Mouse (Mus musculus): Measurements from ENCODE around the gene Il17rc. TPM values are rescaled to one million over a fixed set of nuclear protein-coding genes. Genes with fewer than 3 reads are reported as not detected.

The Il17rc gene
- total RNA-seq, 2 experiments from 2014 or later: not detected

GRCm38 (mm10) chr6:113492101-113492864, 21.1 kb downstream of the Il17rc start:
- ATAC-seq (replicated peaks; ENCODE audit: low FRiP score, poor library complexity, severe bottlenecking): no peak

DNA sequence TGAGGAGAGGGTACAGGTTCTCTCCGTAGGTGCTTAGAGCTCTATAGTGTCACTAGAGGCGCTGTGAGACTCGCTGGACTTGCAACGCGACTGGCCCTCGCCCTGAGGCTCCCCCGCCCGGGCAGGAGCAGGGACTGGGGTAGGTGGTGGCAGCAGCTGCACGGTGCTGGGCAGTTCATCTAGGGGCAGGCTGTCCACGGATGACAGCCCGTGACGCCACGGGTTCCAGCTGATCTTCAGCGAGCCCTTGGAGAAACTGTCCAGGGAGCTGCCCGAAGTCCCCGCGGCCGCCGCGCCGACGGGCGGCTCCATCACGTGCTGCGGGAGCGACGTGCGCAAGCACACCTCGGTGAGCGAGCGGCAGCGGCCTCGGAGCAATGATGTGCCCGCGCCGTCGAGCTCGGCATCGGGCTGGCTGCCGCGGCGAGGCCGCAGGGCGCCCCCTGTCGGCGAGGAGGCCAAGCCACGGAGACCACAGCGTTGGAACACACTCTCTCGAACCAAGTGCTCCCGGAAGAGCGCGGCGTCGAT, 23.1 kb downstream of the Il17rc start:
- peak; percentile 74 for ATAC-seq (replicated peaks; ENCODE audit: low FRiP score, poor library complexity, severe bottlenecking)

GRCm38 (mm10) chr6:113495071-113495675, 23.9 kb downstream of the Il17rc start:
- no peak for ATAC-seq (replicated peaks; ENCODE audit: low FRiP score, poor library complexity, severe bottlenecking)

GRCm38 (mm10) chr6:113499346-113499745, 28.1 kb downstream of the Il17rc start:
- ATAC-seq (replicated peaks; ENCODE audit: low FRiP score, poor library complexity, severe bottlenecking): no peak

- no peak for ATAC-seq (replicated peaks; ENCODE audit: low FRiP score, poor library complexity, severe bottlenecking)
Measured at GRCm38 (mm10) chr6:113501388-113502084, 30.3 kb downstream of the Il17rc start, which contains the start of gene Prrt3. TSS of gene Prrt3 (minus strand) at chr6:113501931.

DNA sequence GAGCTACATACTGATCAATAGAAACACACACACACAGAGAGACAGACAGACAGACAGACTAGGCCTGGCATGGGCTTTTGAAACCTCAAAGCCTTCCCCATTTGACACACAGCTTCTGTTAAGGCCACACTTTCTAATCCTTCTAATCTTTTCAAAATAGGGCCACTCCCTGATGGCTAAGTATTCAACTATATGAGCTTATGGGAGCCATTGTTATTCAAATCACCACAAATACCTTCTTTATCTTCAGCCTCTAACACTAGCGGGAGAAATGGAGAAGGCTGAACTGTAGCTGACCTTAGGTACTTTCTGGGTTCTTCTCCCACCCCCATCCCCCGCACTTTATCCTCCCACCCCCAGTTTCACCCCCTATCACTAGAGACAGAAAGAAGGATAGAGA, 31.6 kb downstream of the Il17rc start:
- no peak for ATAC-seq (replicated peaks; ENCODE audit: low FRiP score, poor library complexity, severe bottlenecking)

GRCm38 (mm10) chr6:113505689-113506088, 34.5 kb downstream of the Il17rc start:
- no peak for ATAC-seq (replicated peaks; ENCODE audit: low FRiP score, poor library complexity, severe bottlenecking)

GRCm38 (mm10) chr6:113507130-113507529, 35.9 kb downstream of the Il17rc start:
- no peak for ATAC-seq (replicated peaks; ENCODE audit: low FRiP score, poor library complexity, severe bottlenecking)

DNA sequence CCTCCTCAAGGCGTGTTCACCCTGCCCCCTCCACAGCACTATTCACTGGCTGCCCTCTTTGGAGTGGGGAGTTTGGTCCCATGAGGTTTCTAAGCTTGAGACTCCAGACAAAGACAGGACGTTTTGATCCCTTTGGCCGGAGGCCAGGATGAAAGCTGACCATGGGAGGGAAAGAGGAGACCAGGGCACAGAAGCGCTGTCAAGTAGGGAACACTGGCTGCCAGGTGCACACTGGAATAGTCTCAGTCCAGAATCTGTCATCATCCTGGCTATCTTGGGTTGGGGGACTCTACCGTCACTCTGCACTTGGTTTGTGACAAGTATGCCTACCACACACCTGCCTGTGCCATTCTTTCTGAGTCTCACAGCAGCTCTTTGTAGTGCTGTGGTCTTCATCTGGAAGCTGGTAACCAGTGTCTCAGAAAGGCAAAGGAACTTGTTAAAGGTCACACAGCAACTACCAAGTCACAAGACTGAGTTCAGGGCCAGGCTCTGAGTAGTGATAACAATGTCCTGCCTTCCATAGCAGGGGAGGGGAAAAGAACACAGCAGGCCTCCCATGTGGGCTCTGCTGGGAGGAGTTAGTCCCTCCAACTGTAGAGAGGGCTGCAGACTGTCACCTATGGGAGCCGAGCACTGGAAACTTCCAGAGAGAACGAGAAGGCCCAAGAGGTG, 37.2 kb downstream of the Il17rc start:
- no peak for ATAC-seq (replicated peaks; ENCODE audit: low FRiP score, poor library complexity, severe bottlenecking)

- ATAC-seq (replicated peaks; ENCODE audit: low FRiP score, poor library complexity, severe bottlenecking): no peak
Measured at GRCm38 (mm10) chr6:113508947-113509280, 37.7 kb downstream of the Il17rc start.

GRCm38 (mm10) chr6:113513944-113514343, 42.7 kb downstream of the Il17rc start:
- ATAC-seq (replicated peaks; ENCODE audit: low FRiP score, poor library complexity, severe bottlenecking): no peak

- ATAC-seq (replicated peaks; ENCODE audit: low FRiP score, poor library complexity, severe bottlenecking): no peak
Measured at GRCm38 (mm10) chr6:113514600-113514999, 43.4 kb downstream of the Il17rc start.

- ATAC-seq (replicated peaks; ENCODE audit: low FRiP score, poor library complexity, severe bottlenecking): no peak
Measured at GRCm38 (mm10) chr6:113517434-113518080, 46.3 kb downstream of the Il17rc start.

GRCm38 (mm10) chr6:113522310-113522709, 51.1 kb downstream of the Il17rc start:
- no peak for ATAC-seq (replicated peaks; ENCODE audit: low FRiP score, poor library complexity, severe bottlenecking)

GRCm38 (mm10) chr6:113523420-113523819, 52.2 kb downstream of the Il17rc start:
- no peak for ATAC-seq (replicated peaks; ENCODE audit: low FRiP score, poor library complexity, severe bottlenecking)

GRCm38 (mm10) chr6:113530932-113531839, 60.0 kb downstream of the Il17rc start, which contains the start of the genes Emc3 and Fancd2:
TSS of gene Emc3 (minus strand) at chr6:113531652.
TSS of gene Fancd2 (plus strand) at chr6:113531682.
- peak; percentile 90 for ATAC-seq (replicated peaks; ENCODE audit: low FRiP score, poor library complexity, severe bottlenecking)

DNA sequence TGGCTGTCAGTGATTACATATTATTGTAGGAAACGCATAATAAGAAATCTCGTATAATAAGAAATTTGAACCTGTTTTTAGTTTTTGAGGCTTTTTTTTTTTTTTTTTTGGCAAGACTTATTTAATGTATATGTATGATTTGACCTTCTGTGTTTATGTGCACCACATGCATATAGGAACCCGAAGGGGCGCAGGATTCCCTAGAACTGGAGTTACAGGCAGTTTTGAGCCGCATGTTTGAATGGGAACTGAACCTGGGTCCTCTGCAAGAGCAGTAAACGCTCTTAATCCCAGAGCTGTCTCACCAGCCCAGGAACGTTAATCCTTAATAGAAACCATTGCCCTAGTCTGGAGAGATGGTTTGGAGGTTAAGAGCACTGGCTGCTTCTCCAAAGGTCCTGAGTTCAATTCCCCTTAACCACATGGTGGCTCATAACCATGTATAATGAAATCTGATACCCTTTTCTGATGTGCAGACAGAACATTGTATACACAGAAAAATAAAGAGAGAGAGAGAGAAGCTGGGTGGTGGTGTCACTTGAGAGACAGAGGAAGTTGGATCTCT, 60.7 kb downstream of the Il17rc start:
- 0 out of 2 replicates have a peak, but pooled peaks have one; percentile 27 for ATAC-seq (replicated peaks; ENCODE audit: low FRiP score, poor library complexity, severe bottlenecking)

Data from erythroid progenitor cell, adult 5-6 weeks (primary cell).